In the genomic region with DNA sequence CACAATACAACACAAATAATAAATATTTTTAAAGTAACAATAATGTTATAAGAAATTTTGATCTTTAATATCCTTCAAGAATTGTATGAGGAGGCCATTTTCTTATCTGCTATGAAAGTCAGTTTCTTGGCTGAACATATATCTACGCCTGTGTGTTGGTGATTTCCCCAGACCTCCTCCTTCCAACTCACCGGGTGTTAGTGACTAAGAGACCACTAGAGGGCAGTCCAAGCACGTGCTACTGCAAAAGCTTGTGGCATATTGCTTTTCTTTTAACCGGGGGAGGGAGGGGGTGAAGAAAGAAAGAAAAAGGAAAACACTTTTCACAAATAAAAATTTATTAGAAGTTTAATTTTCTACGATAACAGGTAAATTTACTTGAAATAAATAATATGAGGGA, we compare ENCODE assay signal across 8 mouse cellular contexts.
DNase-seq lines count a peak whose midpoint lies in the region; ATAC-seq lines count a peak whose summit lies in the region.

No protein-coding gene starts in this region.

- peak; percentile 57; the same call in 1 of the 2 replicates for ATAC-seq in limb, embryonic 11.5 days (ENCODE audit: insufficient number of reproducible peaks, low FRiP score, low TSS enrichment, low read depth)
- no peak for ATAC-seq in monocyte, adult 5-6 weeks (replicated peaks; ENCODE audit: insufficient number of reproducible peaks, low FRiP score, low TSS enrichment, poor library complexity, severe bottlenecking)

- peak; percentile 81 for DNase-seq in 416B (ENCODE audit: low read depth)
- peak; percentile 51 for DNase-seq in MEL-GATA-1-ER (ENCODE audit: extremely low read depth, low read depth)
- peak; percentile 82 to 89 for DNase-seq in cerebellum, postnatal 10 days
- DNase-seq in frontal cortex, postnatal 25 days (ENCODE audit: low spot score in 2 of 2): peak; percentile 17 to 47
- DNase-seq in kidney, adult 8-10 months: peak; percentile 7 to 38
- DNase-seq in limb, embryonic 11.5 days (ENCODE audit: low spot score): peak; percentile 71
- DNase-seq in retina, adult 2 months (ENCODE audit: low read depth, low spot score): peak; percentile 13

- no peaks in the 10 kb centered on the region for H3K36me3 ChIP-seq in limb, embryonic 11.5 days (ENCODE audit: control insufficient read depth, insufficient read depth, low read length)

- no peak overlapping the region for H3K27ac ChIP-seq in limb, embryonic 11.5 days (replicated peaks; ENCODE audit: low read depth, low read length)

- no peak overlapping the region for H3K4me3 ChIP-seq in limb, embryonic 11.5 days (ENCODE audit: low read depth, low read length)

- no peaks in the 10 kb centered on the region for H3K4me1 ChIP-seq in limb, embryonic 11.5 days (ENCODE audit: control insufficient read depth, insufficient read depth, low read length)

- 20% methylated on average over 5 of the region's 5 CpGs for WGBS in limb, embryonic 11.5 days

- no peaks in the 10 kb centered on the region for H3K9me3 ChIP-seq in limb, embryonic 11.5 days (ENCODE audit: control insufficient read depth, low read length)

- no peak overlapping the region for H3K4me2 ChIP-seq in limb, embryonic 11.5 days (ENCODE audit: low read depth, severe bottlenecking)

- H3K27me3 ChIP-seq in limb, embryonic 11.5 days (ENCODE audit: control insufficient read depth, insufficient read depth, low read length): no peaks in the 10 kb centered on the region

- no peak overlapping the region for H3K9ac ChIP-seq in limb, embryonic 11.5 days (ENCODE audit: low read length)

Comparison
In these comparisons a context has a peak if more than half of its experiments do, and no peak if none do; other contexts are left out.
1. DNase-seq: peak in every context shown above with its lines; median percentile 86 in cerebellum, postnatal 10 days; 81 in 416B; 71 in limb, embryonic 11.5 days; 51 in MEL-GATA-1-ER; 32 in frontal cortex, postnatal 25 days; 22 in kidney, adult 8-10 months; 13 in retina, adult 2 months.